Mouse (Mus musculus): ENCODE measurements around the gene Pofut1.
"Not testable (repeated sequence)": the region's sequence is repeated elsewhere in the genome, so short reads cannot be mapped to it uniquely, and the experiment has no call there.

DNA sequence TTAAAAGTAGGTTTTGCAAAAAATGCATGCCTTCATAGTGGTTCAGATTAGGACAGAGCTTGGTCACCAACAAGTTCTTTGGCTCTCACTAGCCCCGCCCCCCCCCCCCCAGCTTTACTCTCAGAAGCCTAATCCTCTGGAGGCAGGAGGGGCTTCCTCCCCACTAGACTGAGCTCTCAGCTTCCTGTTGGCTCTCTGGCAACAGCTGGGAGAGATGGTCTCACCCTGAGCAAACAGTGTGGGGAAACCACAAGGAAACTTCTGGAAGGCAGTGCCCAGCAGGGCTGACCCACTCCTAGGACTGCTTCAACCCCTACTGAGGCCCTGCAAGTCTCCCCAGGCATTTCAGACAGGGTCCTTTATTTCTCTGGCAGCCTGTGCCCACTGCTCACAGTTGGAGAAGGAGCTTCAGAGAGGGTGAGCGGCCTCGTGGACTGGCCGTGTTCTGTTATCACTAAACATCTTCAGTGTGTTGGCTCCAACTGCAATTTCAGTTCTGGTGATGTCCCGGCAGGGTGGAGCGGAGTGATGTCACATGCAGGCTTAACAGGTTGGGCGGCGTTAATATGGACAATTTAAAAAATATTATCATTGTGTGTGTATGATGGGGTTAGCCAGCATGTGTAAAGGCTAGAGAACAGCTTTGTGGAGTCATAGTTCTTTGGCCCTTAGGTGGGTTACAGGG lies 29.0 kb downstream of the Pofut1 start:
- TF ChIP-seq POLR2A (IDR thresholded peaks at IDR 0.05; ENCODE audit: extremely low read depth, insufficient read depth, low read length); CTCF (IDR thresholded peaks at IDR 0.05; ENCODE audit: low read depth, low read length): not testable (repeated sequence)

Measured in liver, adult 2 months (tissue).